Mouse (Mus musculus) MEL (cell line): Measurements from ENCODE around the gene Nck1. TPM values are rescaled to one million over a fixed set of nuclear protein-coding genes. Genes with fewer than 3 reads are reported as not detected.

ENCODE experiments used
- USF1 ChIP-seq: IDR thresholded peaks from 2 replicates; pipeline ENCODE4 v1.6.1; 2014; ENCODE audit warnings: low read depth, mild to moderate bottlenecking, inconsistent platforms, low read length, improper control_type of control experiment, moderate library complexity
- polyA plus RNA-seq, 2 experiments: library from polyadenylated mRNA; stranded (reverse) in 1 of 2; unstranded in 1 of 2; fragments of >175 nt in 1 of 2; fragments of >200 nt in 1 of 2; gene quantifications; 2 replicates each; pipeline versions ENCODE4 v1.2.1 to v1.2.4; 2012; ENCODE audit warnings: low replicate concordance in 2 of 2, low read depth in 1 of 2; ENCODE audit not compliant: insufficient read length in 2 of 2, insufficient read depth in 1 of 2, missing spikeins in 1 of 2
- total RNA-seq: library from RNA; depleted of rRNA; stranded (reverse); fragments of 300-350 nt; gene quantifications from 2 replicates; pipeline ENCODE4 v1.2.3, GENCODE M21; 2012; rRNA removed

Gene Nck1
- total and polyA plus RNA-seq, 3 experiments = 21.8 to 24.3 TPM; not detected in 1

- no peak for TF ChIP-seq USF1
These were observed 99.8 kb downstream of the Nck1 start (continued) for GRCm38 (mm10) chr9:100446059-100446686.

Other genes with a start within 250 kb of the Nck1 start
- gene Il20rb, start 59.3 kb downstream of the Nck1 start, total RNA-seq = 0.50 and 0.65 TPM in 2 replicates
- gene Il20rb, start 59.3 kb downstream of the Nck1 start, polyA plus RNA-seq = 1 to 10 TPM in 1 of 2 experiments, not detected in 1; 1.9 TPM
- gene Slc35g2, start 25.0 kb upstream of the Nck1 start, total RNA-seq = not detected in 2 replicates
- gene Slc35g2, start 25.0 kb upstream of the Nck1 start, polyA plus RNA-seq = under 1 TPM in 1 of 2 experiments, not detected in 1; 0.49 TPM
- 30.1 and 33.6 TPM in 2 replicates for gene Stag1, start 51.7 kb upstream of the Nck1 start, total RNA-seq
- gene Stag1, start 51.7 kb upstream of the Nck1 start, polyA plus RNA-seq = 10 to 100 TPM in 1 of 2 experiments, not detected in 1; 41.7 TPM